Mouse (Mus musculus) MEL (cell line): ENCODE data around the gene Fam84b.

Experiments used
- CHD2 ChIP-seq: IDR thresholded peaks from 2 replicates; pipeline ENCODE4 v1.6.1; 2011; ENCODE audit warnings: low read length, improper control_type of control experiment
- CTCF ChIP-seq, 3 experiments: IDR thresholded peaks in 2 of 3; conservative IDR thresholded peaks in 1 of 3; 2 replicates each; pipeline ENCODE4 v1.5.1; 2011 to 2012; ENCODE audit warnings: low read length in 3 of 3, low read depth in 2 of 3, mild to moderate bottlenecking in 2 of 3, improper control_type of control experiment in 1 of 3, inconsistent platforms in 1 of 3, mixed read lengths in 1 of 3, moderate library complexity in 1 of 3; ENCODE audit not compliant: control insufficient read depth in 1 of 3, insufficient read depth in 1 of 3, poor library complexity in 1 of 3, severe bottlenecking in 1 of 3
- EP300 ChIP-seq, 2 experiments: IDR thresholded peaks; 2 replicates each; pipeline ENCODE4 v1.6.1; 2011; ENCODE audit warnings: improper control_type of control experiment in 2 of 2, low read length in 2 of 2, low read depth in 1 of 2, mild to moderate bottlenecking in 1 of 2
- GABPA ChIP-seq: IDR thresholded peaks from 2 replicates; pipeline ENCODE4 v1.6.1; 2012; ENCODE audit warnings: low read depth, mild to moderate bottlenecking, inconsistent platforms, low read length, improper control_type of control experiment, moderate library complexity
- MYB ChIP-seq: IDR thresholded peaks from 2 replicates; pipeline ENCODE4 v1.6.1; 2011; ENCODE audit warnings: mild to moderate bottlenecking, low read depth, low read length, improper control_type of control experiment
- POLR2A ChIP-seq, 2 experiments: IDR thresholded peaks; 2 replicates each; pipeline ENCODE4 v1.6.1; 2011 to 2012; ENCODE audit warnings: low read length in 2 of 2, mild to moderate bottlenecking in 2 of 2, control low read depth in 1 of 2, improper control_type of control experiment in 1 of 2, low read depth in 1 of 2, moderate library complexity in 1 of 2; ENCODE audit not compliant: control insufficient read depth in 1 of 2, insufficient read depth in 1 of 2, poor library complexity in 1 of 2
- RCOR1 ChIP-seq: IDR thresholded peaks from 2 replicates; pipeline ENCODE4 v1.6.1; 2012; ENCODE audit warnings: low read depth, mild to moderate bottlenecking, inconsistent platforms, low read length, improper control_type of control experiment
- SIN3A ChIP-seq: IDR thresholded peaks from 2 replicates; pipeline ENCODE4 v1.6.1; 2012; ENCODE audit warnings: low read length, improper control_type of control experiment, inconsistent platforms
- TCF12 ChIP-seq: IDR thresholded peaks from 2 replicates; pipeline ENCODE4 v1.6.1; 2014; ENCODE audit warnings: low read depth, mild to moderate bottlenecking, inconsistent platforms, low read length, improper control_type of control experiment, moderate library complexity
- ZC3H11A ChIP-seq: IDR thresholded peaks from 2 replicates; pipeline ENCODE4 v1.6.1; 2012; ENCODE audit warnings: low read depth, mild to moderate bottlenecking, inconsistent platforms, low read length, improper control_type of control experiment
- ZMIZ1 ChIP-seq: IDR thresholded peaks from 2 replicates; pipeline ENCODE4 v1.6.1; 2012; ENCODE audit warnings: low read depth, mild to moderate bottlenecking, inconsistent platforms, low read length, improper control_type of control experiment, moderate library complexity

DNA sequence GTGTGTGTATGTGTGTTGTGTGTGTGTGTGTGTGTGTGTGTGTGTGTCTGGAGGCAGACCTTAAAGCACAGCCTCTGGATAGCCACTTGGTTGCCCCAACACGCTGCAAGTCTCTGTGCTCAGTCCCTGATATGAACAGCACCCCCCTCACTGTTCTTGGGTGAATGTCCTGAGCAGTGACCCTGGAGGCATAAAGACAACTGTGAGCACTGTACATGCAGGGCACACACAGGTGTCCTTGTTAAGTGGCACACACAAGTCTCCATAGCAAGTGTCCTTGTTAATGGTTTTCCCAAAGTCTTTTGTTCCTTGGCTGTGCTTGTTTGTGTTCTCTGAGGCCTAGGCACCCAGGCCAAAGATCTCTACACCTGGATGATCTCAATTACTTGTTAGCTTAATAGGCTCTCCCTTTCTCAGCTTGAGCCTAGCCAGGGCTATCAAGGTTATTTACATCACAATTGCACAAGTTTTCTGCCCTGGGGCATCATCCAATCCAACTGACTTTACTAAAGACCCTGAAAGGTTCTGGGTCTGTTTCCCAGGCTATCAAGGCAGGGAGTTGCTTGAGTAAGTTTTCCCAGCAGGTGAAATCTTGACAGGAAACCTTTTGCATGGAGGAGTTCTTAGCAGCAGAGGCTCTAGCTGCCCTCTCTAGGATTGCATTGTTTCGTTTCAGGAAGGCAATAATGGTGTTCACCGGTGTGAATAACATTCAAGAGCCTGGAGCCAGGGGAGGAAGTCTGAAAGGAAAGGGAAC lies 13.9 kb downstream of the Fam84b start:
- no peak for TF ChIP-seq POLR2A (IDR thresholded peaks at IDR 0.05; ENCODE audit: control insufficient read depth in 1 of 2, insufficient read depth in 1 of 2, low read depth in 1 of 2, low read length in 2 of 2, poor library complexity in 1 of 2)
- TF ChIP-seq ZC3H11A, result no peak
- no peak for TF ChIP-seq EP300 (IDR thresholded peaks at IDR 0.05; ENCODE audit: low read depth in 1 of 2, low read length in 2 of 2)
- TF ChIP-seq TCF12, result no peak
- no peak for TF ChIP-seq CHD2
- no peak for TF ChIP-seq CTCF (IDR thresholded peaks at IDR 0.05 in 2 of 3, conservative IDR thresholded peaks at IDR 0.05 in 1 of 3; ENCODE audit: control insufficient read depth in 1 of 3, insufficient read depth in 1 of 3, low read depth in 2 of 3, low read length in 3 of 3, poor library complexity in 1 of 3, severe bottlenecking in 1 of 3)
- no peak for TF ChIP-seq SIN3A
- no peak for TF ChIP-seq GABPA
- no peak for TF ChIP-seq MYB
- TF ChIP-seq RCOR1, result no peak
- no peak for TF ChIP-seq ZMIZ1
